Mouse (Mus musculus) cerebellum, adult 2 months (tissue): ENCODE results near the gene Peak1.

Source experiments
- CTCF ChIP-seq: fragments of 200-500 bp; IDR thresholded peaks from 2 replicates; pipeline ENCODE4 v1.5.1; 2011; ENCODE audit warnings: low read depth, mild to moderate bottlenecking, control low read depth, low read length, moderate library complexity, borderline replicate concordance; ENCODE audit not compliant: insufficient read depth
- POLR2A ChIP-seq: fragments of 200-500 bp; IDR thresholded peaks from 2 replicates; pipeline ENCODE4 v1.6.1; 2011; ENCODE audit warnings: low read length, control low read depth, borderline replicate concordance; ENCODE audit not compliant: insufficient read depth

GRCm38 (mm10) chr9:56392857-56393256 lies 25.0 kb downstream of the Peak1 start:
- TF ChIP-seq CTCF (no peak), POLR2A (no peak)
